Mouse (Mus musculus): ENCODE data around the gene Immp2l.
"Not testable (repeated sequence)": the region's sequence is repeated elsewhere in the genome, so short reads cannot be mapped to it uniquely, and the experiment has no call there.

Gene Immp2l

DNA sequence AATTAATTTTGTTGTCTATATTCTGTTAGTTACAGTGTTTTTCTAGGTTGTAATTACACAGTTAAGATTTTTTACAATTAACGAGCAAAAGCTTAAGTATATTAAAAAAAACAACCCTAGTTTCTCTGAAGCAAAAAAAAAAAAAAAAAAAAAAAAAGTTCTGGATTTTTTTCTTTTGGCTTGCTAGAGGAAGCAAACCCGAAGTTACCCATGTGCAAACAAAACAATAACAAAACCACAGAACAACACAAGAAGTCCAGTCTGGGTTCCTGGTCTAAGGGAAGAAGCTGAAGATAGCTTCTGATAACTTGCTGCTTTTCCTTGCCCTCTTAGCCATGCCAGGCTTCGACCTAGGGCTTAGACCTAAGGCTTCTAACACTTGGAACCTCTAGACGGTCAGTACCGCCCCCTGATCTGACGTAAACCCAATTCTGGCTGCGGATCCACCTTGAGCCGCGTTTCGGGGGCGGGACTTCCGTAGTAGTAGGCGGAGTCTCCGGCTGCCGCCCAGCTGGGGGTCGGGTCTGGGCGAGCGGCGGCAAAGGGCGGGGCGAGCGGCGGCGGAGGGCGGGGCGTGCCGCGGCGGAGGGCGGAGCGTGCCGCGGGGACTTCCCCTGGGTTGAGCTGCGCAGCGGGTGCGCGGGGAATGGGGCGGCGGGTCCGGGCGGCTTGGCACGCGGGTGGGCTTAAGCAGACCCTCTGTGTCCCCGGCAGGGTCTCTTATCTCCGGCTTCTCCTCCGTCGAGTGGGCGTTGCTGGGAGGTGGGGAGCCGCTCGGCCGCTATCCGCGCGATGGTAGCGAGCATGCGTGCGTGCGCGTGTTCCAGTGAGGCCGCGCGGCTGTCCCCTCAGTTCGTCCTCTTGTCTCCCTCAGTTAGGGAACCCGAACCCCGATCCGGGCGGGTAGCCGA, at the start of gene Immp2l:
Gene Immp2l (plus strand): TSS at position 580 of the 911 bp plus-strand sequence.
- peak; percentile 95 for DNase-seq (ENCODE audit: low spot score)

DNA sequence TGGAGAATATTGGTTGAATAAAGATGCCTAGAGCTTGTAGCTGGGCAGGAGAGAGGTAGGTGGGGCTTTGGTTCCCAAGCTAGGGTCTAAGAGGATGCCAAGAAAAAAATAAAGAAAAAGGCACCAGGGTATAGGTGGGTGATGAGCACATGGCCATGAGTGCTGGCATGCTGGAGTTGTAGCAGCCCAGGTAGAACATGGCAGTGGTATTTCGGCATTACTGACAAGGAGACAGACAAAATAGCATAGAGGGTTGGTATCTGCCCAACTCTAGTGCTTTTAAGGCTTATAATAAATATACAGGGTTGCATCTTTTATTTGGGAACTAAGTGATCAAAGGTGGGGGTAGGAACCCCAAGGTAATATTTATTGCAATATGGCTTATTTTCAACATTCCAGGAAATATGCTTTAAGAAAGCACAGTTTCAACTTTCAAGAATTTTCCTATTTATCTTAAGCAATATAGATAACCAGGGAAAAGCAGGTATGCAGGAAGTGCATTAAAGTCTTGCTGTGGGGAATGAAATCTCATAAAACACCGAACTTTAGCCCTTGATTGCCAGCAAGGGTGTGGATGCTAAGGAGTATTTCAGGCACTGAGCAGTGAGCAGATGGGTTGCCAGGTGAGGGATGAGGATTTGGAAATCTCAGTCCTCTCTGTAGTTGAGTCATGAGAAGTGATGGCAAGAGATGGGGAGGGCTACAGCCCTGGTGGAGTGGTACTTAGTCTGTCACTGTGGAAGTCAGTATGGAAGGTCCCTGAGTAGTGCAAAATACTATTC, 45.0 kb upstream of the Immp2l start:
- DNase-seq (ENCODE audit: low spot score), result no peak

DNA sequence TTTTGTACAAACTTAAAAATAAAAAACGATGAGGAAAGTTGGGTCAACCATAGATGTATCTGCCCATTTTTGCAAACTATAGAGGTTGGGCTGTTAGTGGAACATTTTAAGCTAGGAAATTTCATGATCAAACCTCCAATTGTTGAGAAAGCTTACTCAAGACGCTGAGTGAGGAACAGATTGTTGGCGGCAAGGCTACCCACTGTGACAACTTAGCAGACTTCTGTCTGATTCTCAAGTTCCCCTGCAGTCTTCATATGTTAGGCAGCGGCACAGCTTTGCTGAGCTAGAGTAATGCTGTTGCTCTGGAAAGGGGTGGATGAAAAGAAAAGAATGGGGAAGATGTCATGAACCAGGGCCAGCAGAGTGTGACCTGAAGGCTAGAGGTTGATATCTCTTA, 44.2 kb upstream of the Immp2l start:
- DNase-seq (ENCODE audit: low spot score), result no peak

DNA sequence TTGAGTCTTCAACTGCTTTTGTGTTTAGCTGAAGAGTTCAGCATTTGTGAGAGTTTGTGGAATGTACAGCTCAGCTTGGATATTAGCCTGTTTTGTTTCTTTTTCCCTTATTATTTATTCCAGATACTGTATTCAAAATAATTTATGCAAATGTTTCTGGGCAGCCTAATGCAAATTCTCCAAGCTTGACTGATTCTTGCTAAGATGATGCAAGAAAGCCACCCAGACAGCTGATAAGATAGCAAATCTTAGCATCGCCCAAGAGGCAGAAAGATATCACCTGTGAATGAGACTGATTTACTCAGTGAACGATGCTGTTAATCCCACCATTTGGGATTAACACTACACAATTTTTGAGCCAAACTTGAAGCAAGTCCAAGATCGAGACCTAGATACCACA, 43.7 kb upstream of the Immp2l start:
- DNase-seq (ENCODE audit: low spot score), result no peak

- no peak for DNase-seq (ENCODE audit: low spot score)
These were observed 40.9 kb upstream of the Immp2l start for GRCm38 (mm10) chr12:40983021-40983420.

DNA sequence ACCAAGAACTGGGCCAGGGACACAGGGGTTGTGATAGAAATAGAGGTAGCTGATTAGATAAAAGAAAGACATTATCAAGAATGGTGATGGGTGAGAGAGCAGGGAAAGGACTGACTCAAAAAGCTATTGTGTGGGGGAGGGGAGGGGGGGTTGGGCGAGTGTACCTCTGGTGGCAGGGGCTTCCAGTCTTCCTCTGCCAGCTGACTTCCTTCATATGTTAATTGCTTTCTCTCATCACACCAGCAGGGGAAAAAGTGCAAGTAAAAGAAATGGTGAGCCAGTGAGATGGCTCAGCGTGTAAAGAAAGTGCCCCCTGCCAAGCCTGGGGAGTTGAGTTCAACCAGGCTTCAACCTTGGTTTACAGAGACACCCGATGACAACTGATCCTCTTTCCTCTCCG, 39.2 kb upstream of the Immp2l start:
- no peak for DNase-seq (ENCODE audit: low spot score)

GRCm38 (mm10) chr12:40985791-40986190, 38.1 kb upstream of the Immp2l start:
- DNase-seq (ENCODE audit: low spot score), result no peak

- no peak for DNase-seq (ENCODE audit: low spot score)
These were observed 35.4 kb upstream of the Immp2l start for GRCm38 (mm10) chr12:40988311-40989065.

GRCm38 (mm10) chr12:40991647-40992046, 32.2 kb upstream of the Immp2l start:
- DNase-seq (ENCODE audit: low spot score), result no peak

DNA sequence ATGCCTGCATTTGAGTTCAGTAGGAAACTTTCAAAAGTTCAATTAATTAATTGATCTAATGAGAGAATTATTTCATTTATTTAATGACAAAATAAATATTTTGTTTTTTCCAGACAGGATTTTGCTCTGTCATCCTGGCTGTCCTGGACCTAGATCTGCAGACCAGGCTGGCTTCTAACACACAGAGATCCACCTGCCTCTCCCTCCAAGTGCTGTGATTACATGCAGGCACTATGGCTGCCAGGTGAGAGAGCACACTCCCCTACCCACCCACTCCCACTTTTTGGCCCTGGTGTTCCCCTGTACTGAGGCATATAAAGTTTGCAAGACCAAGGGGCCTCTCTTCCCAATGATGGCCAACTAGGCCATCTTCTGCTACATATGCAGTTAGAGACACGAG, 31.7 kb upstream of the Immp2l start:
- not testable (repeated sequence) for DNase-seq (ENCODE audit: low spot score)

DNA sequence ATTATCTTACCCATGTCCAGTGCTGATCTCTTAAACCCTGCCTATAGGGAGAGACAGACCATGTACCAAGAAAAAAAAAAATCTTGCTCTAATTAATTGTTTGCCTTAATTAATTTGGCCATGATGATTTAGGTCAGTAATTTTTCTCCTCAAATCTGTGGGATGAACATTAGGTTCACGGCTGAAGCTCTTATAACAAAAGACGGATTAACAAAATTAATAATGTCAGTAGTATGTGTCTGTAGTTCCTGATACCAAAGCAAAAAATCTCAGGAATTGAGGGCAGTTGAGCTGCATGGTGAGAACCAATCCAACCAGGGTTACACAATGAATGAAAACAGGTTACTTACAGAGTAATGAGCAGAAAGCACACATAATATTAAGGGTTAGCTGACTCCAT, 29.0 kb upstream of the Immp2l start:
- no peak for DNase-seq (ENCODE audit: low spot score)

DNA sequence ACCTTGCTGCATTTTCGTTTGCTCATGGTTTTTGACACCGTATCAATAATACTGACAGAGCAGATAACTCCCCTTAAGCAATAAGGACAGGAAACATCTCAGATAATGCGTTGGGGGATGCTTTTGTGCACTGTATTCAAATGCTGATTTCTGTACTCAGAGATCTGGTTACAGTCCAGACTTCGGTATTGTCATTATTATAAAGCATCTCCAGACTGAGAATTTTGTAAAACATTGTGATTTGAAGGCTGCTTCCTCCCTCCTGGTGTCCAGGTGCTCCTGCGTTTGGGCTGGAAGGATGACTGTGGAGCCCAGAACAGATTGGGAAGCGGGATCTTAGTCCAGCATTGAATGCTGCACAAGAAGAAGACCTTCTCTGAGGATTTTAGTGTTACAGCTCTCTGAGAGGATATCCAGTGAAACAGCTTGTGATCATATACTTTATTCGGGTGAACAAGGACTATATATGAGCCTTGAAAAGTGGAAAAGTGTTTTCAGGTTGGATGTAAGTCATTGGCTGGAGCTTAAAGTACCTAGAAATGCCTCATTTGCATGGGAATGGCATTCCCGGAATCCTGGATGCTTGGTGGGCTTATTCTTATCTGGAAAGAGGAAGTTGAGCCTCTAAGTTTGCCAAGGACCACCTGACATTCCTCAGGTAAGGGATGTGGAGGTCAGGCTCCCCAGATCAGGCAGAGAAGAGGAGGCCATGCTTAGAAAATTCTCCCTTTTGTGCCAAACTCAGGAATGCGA, 28.1 kb upstream of the Immp2l start:
- no peak for DNase-seq (ENCODE audit: low spot score)

DNA sequence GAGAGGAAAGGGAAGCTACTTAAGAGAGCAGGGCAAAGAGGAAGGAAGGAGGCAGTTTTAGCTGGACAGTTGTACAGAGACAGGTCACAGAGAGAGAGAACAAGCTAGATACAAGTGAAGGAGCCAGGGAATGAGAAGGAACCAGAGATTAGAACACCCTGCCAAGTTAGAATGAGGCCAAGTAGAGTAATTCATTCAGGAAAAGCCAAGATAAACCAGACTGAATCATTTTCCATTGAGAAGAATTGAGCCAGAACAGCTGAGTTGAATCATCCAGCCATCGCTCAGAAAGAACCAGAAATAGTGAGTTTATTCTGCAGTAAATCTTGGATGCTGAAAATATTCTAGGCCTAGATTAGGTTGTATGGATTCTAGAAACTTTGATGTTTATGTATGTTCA, 1.4 kb upstream of the Immp2l start:
- DNase-seq (ENCODE audit: low spot score), result no peak

GRCm38 (mm10) chr12:41024512-41024911, 622 bp downstream of the Immp2l start:
- no peak for DNase-seq (ENCODE audit: low spot score)

DNA sequence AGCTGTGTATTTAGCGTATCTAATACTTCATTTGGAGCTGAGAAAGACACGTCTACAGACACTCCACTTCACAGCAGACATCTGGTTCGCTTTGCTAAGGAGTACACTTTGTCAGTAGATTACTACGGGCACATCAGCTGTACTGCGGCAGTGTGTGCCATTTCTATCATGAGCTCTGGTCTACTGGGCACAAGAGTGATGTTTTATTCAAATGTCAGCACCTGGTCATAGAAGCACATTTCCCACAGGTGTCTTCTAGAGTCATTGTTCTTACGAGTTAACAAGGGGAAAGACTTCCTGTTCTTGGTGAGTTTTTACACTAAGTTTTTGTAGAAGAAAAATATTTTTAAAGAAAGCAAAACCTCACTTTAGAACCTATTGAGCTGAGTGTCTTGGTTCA, 3.6 kb downstream of the Immp2l start:
- DNase-seq (ENCODE audit: low spot score), result no peak

- no peak for DNase-seq (ENCODE audit: low spot score)
These were observed 7.2 kb downstream of the Immp2l start for GRCm38 (mm10) chr12:41031119-41031518.

DNA sequence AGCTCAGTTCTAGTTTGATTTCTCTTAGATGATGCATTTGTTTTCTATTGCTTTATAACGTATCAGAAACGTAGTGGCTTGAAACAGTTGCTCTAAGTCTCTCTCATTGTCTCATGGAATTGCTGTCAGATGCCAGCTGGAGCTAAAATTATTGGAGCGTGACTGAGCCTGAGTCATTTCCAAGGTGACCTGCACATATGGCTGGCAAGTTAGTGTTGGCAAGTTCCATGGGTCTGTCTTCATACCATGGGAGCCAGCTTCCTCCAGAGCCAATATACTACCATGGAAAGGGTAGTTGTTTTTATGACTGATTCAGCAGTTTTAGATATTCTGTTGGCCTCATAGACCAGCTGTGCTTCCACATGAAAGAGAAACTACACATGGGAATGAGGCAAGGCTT, 9.3 kb downstream of the Immp2l start:
- DNase-seq (ENCODE audit: low spot score), result no peak

GRCm38 (mm10) chr12:41039834-41040233, 15.9 kb downstream of the Immp2l start:
- DNase-seq (ENCODE audit: low spot score), result no peak

GRCm38 (mm10) chr12:41041737-41042136, 17.8 kb downstream of the Immp2l start:
- no peak for DNase-seq (ENCODE audit: low spot score)

GRCm38 (mm10) chr12:41044493-41045132, 20.7 kb downstream of the Immp2l start:
- no peak for DNase-seq (ENCODE audit: low spot score)

GRCm38 (mm10) chr12:41047085-41047766, 23.3 kb downstream of the Immp2l start:
- DNase-seq (ENCODE audit: low spot score), result no peak

Measured in urinary bladder, postnatal 25 days (tissue).